Mouse (Mus musculus) CD4-positive, CD25-positive, alpha-beta regulatory T cell, adult 4 months (primary cell): ENCODE results near the gene Abcd4. TPM values are rescaled to one million over a fixed set of nuclear protein-coding genes. Genes with fewer than 3 reads are reported as not detected.

Experiments
- ATAC-seq: one replicate; pipeline ENCODE4 v1.8.0; 2017
- polyA plus RNA-seq, 2 experiments: library from polyadenylated mRNA; unstranded; fragments of 100-300 nt; shearing (Covaris generic); gene quantifications; one replicate each; pipeline ENCODE4 v1.2.1; 2017

Gene Abcd4
- polyA plus RNA-seq, 2 experiments from 2014 or later: 11.4 to 25.4 TPM

DNA sequence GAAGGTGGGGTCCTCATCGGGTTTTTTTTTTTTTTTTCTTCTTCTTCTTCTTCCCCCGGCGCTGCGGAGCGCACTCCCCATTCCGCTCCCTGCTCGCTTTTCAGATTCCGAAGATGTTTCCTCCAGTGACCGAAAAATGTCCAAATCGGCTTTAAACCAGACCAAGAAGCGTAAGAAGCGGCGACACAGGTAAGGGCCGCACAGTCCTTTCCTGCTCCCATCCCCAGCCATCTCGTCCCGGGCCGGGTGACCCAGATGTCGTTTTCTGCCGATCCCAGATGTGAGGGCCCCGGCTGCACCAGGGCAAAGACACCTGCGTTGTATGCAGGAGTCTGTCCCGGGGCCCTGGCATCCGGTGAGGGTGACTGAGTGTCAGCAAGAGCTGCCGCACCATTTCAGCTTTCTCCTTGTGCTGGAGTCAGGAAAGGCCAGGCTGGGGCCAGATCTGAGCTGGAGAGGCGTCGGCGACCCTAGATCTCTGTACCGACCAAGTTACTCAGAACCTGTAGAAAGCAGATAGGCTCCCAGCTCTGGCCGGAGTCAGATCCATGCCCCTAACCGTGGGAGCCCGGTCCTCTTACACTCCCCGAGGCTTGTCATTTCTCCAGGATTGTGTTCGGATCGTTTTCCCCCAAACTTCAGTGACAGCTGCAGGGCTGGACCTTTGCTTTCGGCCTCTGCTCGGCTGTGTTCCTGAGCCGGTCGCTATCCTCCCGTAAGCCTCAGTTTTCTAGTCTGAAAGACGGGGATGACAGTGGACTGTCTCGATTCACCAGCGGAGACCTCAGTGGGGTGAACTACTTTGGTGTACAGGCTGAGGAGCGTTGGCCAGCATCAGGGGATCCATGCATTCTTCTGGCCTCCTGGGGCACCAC is 45.5 kb downstream of the Abcd4 start:
- ATAC-seq: peak; percentile 41

DNA sequence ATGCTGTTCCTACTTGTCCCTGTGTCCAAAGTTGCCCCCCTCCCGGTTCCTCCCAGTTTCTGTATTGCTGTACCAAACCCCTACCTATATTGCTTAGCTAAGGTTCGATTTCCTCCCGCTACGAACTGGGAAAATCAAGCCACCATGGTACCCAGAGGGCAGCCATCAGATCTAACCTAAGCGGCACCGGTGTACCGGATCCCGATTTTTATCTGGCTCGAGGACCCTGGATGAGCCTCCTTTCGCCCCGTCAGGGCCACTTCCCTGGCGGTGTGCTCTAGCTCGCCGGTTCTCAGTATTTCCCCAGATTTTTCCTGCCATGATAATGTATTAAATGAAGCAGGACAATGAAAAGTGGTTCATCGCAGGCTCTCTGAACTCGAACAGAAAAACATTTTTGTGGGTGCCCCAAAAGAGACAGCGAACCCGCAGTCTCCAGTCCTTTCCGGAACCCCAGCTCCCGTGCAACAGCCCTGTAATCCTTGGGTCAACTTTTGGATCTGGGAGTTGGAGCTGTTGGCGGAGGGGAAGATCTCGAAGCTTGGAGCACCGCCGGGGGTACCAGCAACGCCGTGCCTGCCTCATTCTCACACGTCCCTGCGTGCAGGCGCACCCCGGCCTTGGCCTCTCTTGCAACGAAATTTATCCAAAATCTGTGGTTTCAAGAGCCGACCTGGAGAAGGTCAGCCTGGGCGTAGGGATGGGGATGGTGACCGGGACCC is 46.4 kb downstream of the Abcd4 start:
- ATAC-seq: no peak

DNA sequence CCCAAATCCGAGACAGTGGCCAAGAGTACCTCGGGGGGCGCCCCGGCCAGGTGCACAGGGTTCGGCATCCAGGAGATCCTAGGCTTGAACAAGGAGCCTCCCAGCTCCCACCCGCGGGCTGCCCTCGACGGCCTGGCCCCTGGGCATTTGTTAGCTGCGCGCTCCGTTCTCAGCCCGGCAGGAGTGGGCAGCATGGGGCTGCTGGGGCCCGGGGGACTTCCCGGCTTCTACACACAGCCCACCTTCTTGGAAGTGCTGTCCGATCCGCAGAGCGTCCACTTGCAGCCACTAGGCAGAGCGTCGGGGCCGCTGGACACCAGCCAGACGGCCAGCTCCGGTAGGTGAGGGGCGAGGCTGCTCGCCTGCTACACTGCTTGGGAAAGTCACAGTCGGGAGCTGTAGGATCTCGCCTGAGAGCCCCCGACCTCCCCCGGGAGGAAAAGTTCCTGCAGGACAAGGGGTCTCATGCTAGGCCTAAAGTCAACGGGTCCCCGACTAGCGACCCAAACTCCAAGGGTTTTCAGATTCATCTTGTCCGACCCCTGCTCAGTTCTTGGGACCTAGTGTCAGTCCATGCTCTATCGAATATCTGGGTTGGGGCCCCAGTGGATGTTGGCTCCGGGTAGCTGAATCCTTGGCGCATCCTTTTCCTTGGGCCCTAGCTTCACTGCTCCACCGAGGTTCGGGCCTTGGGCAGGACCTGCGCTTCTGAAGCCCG is 47.1 kb downstream of the Abcd4 start:
- no peak for ATAC-seq

DNA sequence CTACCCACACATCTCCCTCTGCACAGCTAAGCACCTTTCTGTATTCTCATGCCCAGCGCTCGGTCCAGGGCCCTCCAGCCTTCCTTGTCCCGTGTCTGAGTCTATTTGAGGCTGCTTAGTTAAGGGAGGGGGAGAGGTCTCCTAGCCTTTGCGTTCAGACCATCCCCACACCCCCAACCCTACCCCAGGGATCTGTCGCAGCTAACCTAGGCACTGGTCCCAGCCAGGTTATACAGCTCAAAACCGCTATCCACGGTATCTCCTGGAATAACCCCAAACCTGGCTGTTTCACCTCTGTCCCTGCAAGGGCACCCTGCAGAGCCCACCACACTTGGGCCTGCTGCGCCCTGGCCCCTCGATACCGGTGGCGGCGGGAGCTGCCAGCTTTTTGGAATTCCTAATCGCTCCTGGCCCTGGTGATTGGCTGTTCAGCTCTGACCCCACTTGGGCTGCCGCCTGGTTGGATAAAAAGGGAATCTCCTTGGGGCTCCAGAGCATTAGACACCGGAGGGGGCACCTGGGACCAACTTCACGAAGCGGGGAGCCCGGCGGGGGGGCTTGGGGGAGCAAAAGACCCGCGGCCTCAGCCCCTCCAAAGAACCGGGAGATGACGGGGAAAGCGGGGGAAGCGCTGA is 47.8 kb downstream of the Abcd4 start, which contains the start of gene Vsx2:
TSS of gene Vsx2 (plus strand) at position 427 of the 635 bp plus-strand sequence.
- ATAC-seq: no peak

DNA sequence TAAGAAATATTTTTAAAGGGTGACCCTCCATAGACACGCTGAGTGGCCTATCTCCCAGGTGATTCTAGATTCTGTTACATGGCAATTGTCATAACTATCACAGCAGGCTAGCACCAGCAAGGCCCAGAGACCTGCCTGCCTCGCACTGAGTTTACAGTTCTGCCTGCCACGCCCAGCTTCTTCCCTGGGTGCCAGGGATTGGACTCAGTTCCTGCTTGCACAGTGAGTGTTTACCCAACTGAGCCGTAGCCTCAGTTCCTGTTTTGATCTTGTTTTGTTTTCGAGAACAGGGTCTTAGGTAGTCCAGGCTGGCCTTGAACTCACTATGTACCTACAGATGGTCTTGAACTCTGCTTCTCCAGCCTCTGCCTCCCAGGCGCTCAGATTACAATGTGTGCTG is 49.6 kb downstream of the Abcd4 start:
- ATAC-seq: no peak

DNA sequence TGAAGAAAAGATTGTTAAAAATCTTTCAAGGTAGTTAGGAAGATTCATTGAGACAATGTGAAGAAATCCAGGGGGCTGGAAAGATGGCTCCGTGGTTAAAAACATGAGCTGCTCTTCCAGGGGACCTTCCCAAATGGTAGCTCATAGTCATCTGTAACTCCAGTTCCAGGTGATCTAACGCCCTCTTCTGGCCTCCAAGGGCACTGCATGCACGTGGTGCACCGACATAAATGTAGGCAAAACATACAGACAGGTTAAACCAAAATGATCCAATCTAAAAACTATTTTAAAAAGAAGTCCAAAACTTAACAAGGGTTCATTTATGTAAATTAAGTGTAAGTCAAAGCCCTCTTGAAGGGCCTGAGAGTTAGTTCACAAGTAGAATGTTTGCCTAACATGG is 54.7 kb downstream of the Abcd4 start:
- no peak for ATAC-seq

DNA sequence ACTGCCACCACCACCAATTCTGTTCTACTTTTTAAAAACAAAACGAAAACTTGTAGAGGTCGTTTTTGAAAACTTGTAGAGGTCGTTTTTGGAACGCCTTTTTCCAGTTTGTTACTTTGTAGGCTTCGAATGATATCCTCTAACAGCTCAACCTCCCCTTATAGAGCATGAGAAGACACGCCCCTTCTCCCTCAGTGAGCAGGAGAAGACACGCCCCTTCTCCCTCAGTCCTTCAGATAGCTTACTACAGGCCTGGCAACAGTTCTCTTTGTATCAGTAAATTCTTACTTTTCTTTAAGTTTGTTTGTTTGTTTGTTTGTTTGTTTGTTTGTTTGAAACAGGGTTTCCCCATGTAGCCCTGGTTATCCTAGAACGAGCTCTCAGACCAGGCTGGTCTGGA is 62.0 kb downstream of the Abcd4 start:
- ATAC-seq: no peak

Other genes with a start within 250 kb of the Abcd4 start
- gene Entpd5, start 208.4 kb downstream of the Abcd4 start, polyA plus RNA-seq: 10 to 100 TPM; 19.5 to 36.7 TPM
- under 1 TPM; 0.77 to 0.86 TPM for gene Bbof1, start 208.3 kb downstream of the Abcd4 start, polyA plus RNA-seq
- gene Rnf113a2, start 200.2 kb downstream of the Abcd4 start, polyA plus RNA-seq: 10 to 100 TPM; 31.9 to 40.6 TPM
- 10 to 100 TPM; 13.9 to 15.6 TPM for gene Aldh6a1, start 166.4 kb downstream of the Abcd4 start, polyA plus RNA-seq
- gene Lin52, start 166.0 kb downstream of the Abcd4 start, polyA plus RNA-seq: 10 to 100 TPM; 20.9 to 29.3 TPM
- gene Vsx2, start 47.7 kb downstream of the Abcd4 start, polyA plus RNA-seq: not detected
- gene Vrtn, start 23.6 kb upstream of the Abcd4 start, polyA plus RNA-seq: not detected
- gene Syndig1l, start 81.4 kb upstream of the Abcd4 start, polyA plus RNA-seq: under 1 TPM in 1 of 2 experiments, not detected in 1; 0.24 TPM
- gene Npc2, start 155.7 kb upstream of the Abcd4 start, polyA plus RNA-seq: 100 to 1,000 TPM; 184 to 230 TPM
- 100 to 1,000 TPM; 107 to 156 TPM for gene Isca2, start 155.8 kb upstream of the Abcd4 start, polyA plus RNA-seq